Comparison of ENCODE assay signal across 9 mouse cellular contexts in the genomic region with DNA sequence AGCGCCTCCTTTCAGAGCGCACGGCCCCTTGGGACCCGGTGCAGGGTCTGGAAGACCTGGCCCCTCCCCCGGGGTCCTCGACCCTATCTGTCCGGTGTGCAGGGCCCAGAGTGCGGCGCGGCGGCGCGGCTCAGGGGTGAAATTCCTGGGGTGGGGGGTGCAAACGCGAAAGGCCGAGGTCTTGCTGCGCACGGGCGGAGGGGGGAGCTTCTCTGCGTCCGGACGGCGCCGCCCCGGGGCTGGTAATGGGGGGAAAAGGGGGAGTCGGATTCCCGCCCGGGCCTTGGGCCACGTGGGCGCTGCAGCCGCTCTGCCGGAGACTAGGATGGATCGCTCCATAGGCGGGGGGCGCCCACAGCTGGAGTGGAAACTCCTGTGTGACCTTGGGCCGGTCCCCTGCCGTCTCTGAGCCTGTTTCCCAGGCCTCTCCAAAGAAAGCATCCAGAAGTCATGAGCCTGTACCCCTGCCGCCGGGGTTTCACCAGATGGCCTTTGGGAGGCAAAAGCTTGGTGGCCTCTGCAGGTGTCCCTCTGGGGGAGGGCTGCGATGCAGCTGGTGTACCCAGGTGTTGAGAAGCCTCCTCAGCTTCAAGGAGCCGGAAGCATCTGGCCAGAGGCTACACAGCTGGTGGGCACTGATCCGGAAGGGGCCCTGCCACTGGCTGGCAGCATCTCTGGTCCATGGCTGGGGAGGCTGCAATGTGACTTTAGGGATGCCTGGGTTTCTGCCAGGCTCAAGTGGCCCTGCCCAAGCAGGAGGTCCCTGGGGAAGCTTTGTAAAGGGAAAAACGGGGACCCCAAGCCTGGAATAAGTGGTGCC. TPM values are rescaled to one million over a fixed set of nuclear protein-coding genes. Genes with fewer than 3 reads are reported as not detected.
DNase-seq lines count a peak whose midpoint lies in the region; ATAC-seq and TF ChIP-seq lines count a peak whose summit lies in the region.
"Had no signal": no experiment of that assay in that cellular context is flagged by ENCODE, and none has a peak within 500 bp of the region (broad histone marks: within the 10 kb centered on the region; RNA-seq: fewer than 3 reads in every experiment).

No protein-coding gene starts in this region.

- peaks cover 31% of the 10 kb centered on the region for H3K36me3 ChIP-seq in hindbrain, embryonic 15.5 days
- H3K36me3 ChIP-seq in limb, embryonic 12.5 days: peaks cover 51% of the 10 kb centered on the region
- H3K36me3 ChIP-seq in midbrain, embryonic 13.5 days: peaks cover 51% of the 10 kb centered on the region
- peaks cover 7% of the 10 kb centered on the region; the same call in 1 of the 2 replicates for H3K36me3 ChIP-seq in stomach, postnatal 0 days (ENCODE audit: control insufficient read depth, insufficient read depth, low read length)

- H3K4me3 ChIP-seq in hindbrain, embryonic 15.5 days: peak overlapping the region; percentile 62
- peak overlapping the region; percentile 84 for H3K4me3 ChIP-seq in limb, embryonic 12.5 days (replicated peaks)
- H3K4me3 ChIP-seq in midbrain, embryonic 13.5 days (replicated peaks): peak overlapping the region; percentile 80
- H3K4me3 ChIP-seq in stomach, postnatal 0 days (ENCODE audit: low read depth, low read length): peak overlapping the region; percentile 73

- no peak for TF ChIP-seq CTCF in stomach, postnatal 0 days (IDR thresholded peaks at IDR 0.05; ENCODE audit: low read depth)

- no peaks in the 10 kb centered on the region for H3K27me3 ChIP-seq in hindbrain, embryonic 15.5 days
- H3K27me3 ChIP-seq in limb, embryonic 12.5 days: no peaks in the 10 kb centered on the region
- no peaks in the 10 kb centered on the region for H3K27me3 ChIP-seq in midbrain, embryonic 13.5 days
- H3K27me3 ChIP-seq in stomach, postnatal 0 days (ENCODE audit: control insufficient read depth, insufficient read depth, low read length): no peaks in the 10 kb centered on the region

- peaks cover 50% of the 10 kb centered on the region for H3K4me1 ChIP-seq in hindbrain, embryonic 15.5 days (replicated peaks)
- H3K4me1 ChIP-seq in limb, embryonic 12.5 days (replicated peaks): peaks cover 40% of the 10 kb centered on the region
- peaks cover 37% of the 10 kb centered on the region for H3K4me1 ChIP-seq in midbrain, embryonic 13.5 days (replicated peaks)
- H3K4me1 ChIP-seq in stomach, postnatal 0 days (replicated peaks; ENCODE audit: control insufficient read depth, insufficient read depth): 0 out of 2 replicates have a peak, but pooled peaks cover 8% of the 10 kb centered on the region

- peak; percentile 63 for DNase-seq in layer of hippocampus, adult 11-12 months (ENCODE audit: low spot score)
- DNase-seq in layer of hippocampus, adult 9-10 months (ENCODE audit: low spot score): no peak
- peak; percentile 47 to 64 for DNase-seq in cerebellum, postnatal 14 days
- peak; percentile 52 to 72 for DNase-seq in gastrocnemius, adult 8-10 months (ENCODE audit: low spot score in 2 of 2)
- peak; percentile 77 for DNase-seq in stomach, postnatal 0 days (ENCODE audit: low spot score)

- peak overlapping the region; percentile 77 for H3K4me2 ChIP-seq in hindbrain, embryonic 15.5 days
- H3K4me2 ChIP-seq in limb, embryonic 12.5 days: peak overlapping the region; percentile 94
- peak overlapping the region; percentile 96 for H3K4me2 ChIP-seq in midbrain, embryonic 13.5 days (replicated peaks)
- peak overlapping the region; percentile 96 for H3K4me2 ChIP-seq in stomach, postnatal 0 days (replicated peaks; ENCODE audit: low read depth)

- no peaks in the 10 kb centered on the region for H3K9me3 ChIP-seq in hindbrain, embryonic 15.5 days
- no peaks in the 10 kb centered on the region for H3K9me3 ChIP-seq in limb, embryonic 12.5 days
- H3K9me3 ChIP-seq in midbrain, embryonic 13.5 days: no peaks in the 10 kb centered on the region
- no peaks in the 10 kb centered on the region for H3K9me3 ChIP-seq in stomach, postnatal 0 days (ENCODE audit: control insufficient read depth, low read length)

- WGBS in hindbrain, embryonic 15.5 days: 2% methylated on average over 43 of the region's 43 CpGs
- whole genome bisulfite sequencing in limb, embryonic 12.5 days: 1% methylated on average over 43 of the region's 43 CpGs
- 1% methylated on average over 43 of the region's 43 CpGs for WGBS in midbrain, embryonic 13.5 days
- 2% methylated on average over 43 of the region's 43 CpGs for WGBS in stomach, postnatal 0 days

- H3K27ac ChIP-seq in hindbrain, embryonic 15.5 days (replicated peaks): peak overlapping the region; percentile 74
- H3K27ac ChIP-seq in limb, embryonic 12.5 days: peak overlapping the region; percentile 96
- H3K27ac ChIP-seq in midbrain, embryonic 13.5 days: peak overlapping the region; percentile 81
- peak overlapping the region; percentile 92 for H3K27ac ChIP-seq in stomach, postnatal 0 days (replicated peaks)

- H3K9ac ChIP-seq in hindbrain, embryonic 15.5 days: peak overlapping the region; percentile 80
- H3K9ac ChIP-seq in limb, embryonic 12.5 days (replicated peaks): peak overlapping the region; percentile 94
- peak overlapping the region; percentile 93 for H3K9ac ChIP-seq in midbrain, embryonic 13.5 days (replicated peaks)
- peak overlapping the region; percentile 89 for H3K9ac ChIP-seq in stomach, postnatal 0 days (ENCODE audit: low read length)

- ATAC-seq in hindbrain, embryonic 15.5 days (ENCODE audit: low FRiP score, low read depth): peak; percentile 5
- peak; percentile 45 for ATAC-seq in limb, embryonic 12.5 days (ENCODE audit: insufficient number of reproducible peaks, insufficient read depth, low FRiP score, low TSS enrichment, low read depth)
- peak; percentile 22 for ATAC-seq in midbrain, embryonic 13.5 days
- peak; percentile 67 for ATAC-seq in stomach, postnatal 0 days (ENCODE audit: low FRiP score, low TSS enrichment)

- no peak for TF ChIP-seq EP300 in stomach, postnatal 0 days (optimal IDR thresholded peaks at IDR 0.05)

RNA-seq across cellular contexts. Expression of gene Zfp651, which starts 1.4 kb away (rescaled TPM):
- 100 to 1,000 TPM; 144 to 158 (median 155) TPM for total RNA-seq in gastrocnemius, adult 8-10 months (2022)
- 32.9 and 33.2 TPM in 2 replicates for polyA plus RNA-seq in hindbrain, embryonic 15.5 days (2015; fragmentation: Nextera tagmentation; extraction: Ambion mirVana)
- 13.7 and 16.7 TPM in 2 replicates for polyA plus RNA-seq in limb, embryonic 12.5 days (2016; fragmentation: Nextera tagmentation; extraction: Ambion mirVana)
- polyA plus RNA-seq in midbrain, embryonic 13.5 days (2015; fragmentation: Nextera tagmentation; extraction: Ambion mirVana): 6.7 and 12.0 TPM in 2 replicates
- polyA plus RNA-seq in stomach, postnatal 0 days (2015; fragmentation: Nextera tagmentation; extraction: Ambion mirVana): 8.0 and 10.5 TPM in 2 replicates

RNA-seq across cellular contexts. Expression of gene Klhl40, which starts 16.9 kb away (rescaled TPM):
- total RNA-seq in gastrocnemius, adult 8-10 months (2022): 100 to 1,000 TPM; 117 to 138 (median 135) TPM
- polyA plus RNA-seq in hindbrain, embryonic 15.5 days (2015; fragmentation: Nextera tagmentation; extraction: Ambion mirVana): 1.4 and 1.8 TPM in 2 replicates
- 5.9 and 7.0 TPM in 2 replicates for polyA plus RNA-seq in limb, embryonic 12.5 days (2016; fragmentation: Nextera tagmentation; extraction: Ambion mirVana)
- polyA plus RNA-seq in midbrain, embryonic 13.5 days (2015; fragmentation: Nextera tagmentation; extraction: Ambion mirVana): 0.43 and 0.69 TPM in 2 replicates
- polyA plus RNA-seq in stomach, postnatal 0 days (2015; fragmentation: Nextera tagmentation; extraction: Ambion mirVana): 0.42 and 0.46 TPM in 2 replicates
- total RNA-seq: MEL had no signal

RNA-seq across cellular contexts. Expression of gene Hhatl, which starts 31.8 kb away (rescaled TPM):
- total RNA-seq in gastrocnemius, adult 8-10 months (2022): 100 to 1,000 TPM; 129 to 160 (median 141) TPM
- polyA plus RNA-seq in hindbrain, embryonic 15.5 days (2015; fragmentation: Nextera tagmentation; extraction: Ambion mirVana): 0.14 and 0.19 TPM in 2 replicates
- 0.19 and 0.22 TPM in 2 replicates for polyA plus RNA-seq in limb, embryonic 12.5 days (2016; fragmentation: Nextera tagmentation; extraction: Ambion mirVana)
- 0.24 TPM in 1 of 2 replicates, not detected in the other for polyA plus RNA-seq in midbrain, embryonic 13.5 days (2015; fragmentation: Nextera tagmentation; extraction: Ambion mirVana)
- polyA plus RNA-seq in stomach, postnatal 0 days (2015; fragmentation: Nextera tagmentation; extraction: Ambion mirVana): 1.5 and 2.0 TPM in 2 replicates
- total RNA-seq: MEL had no signal

RNA-seq across cellular contexts. Expression of gene Nktr, which starts 41.5 kb away (rescaled TPM):
- 10 to 100 TPM; 27.7 to 38.7 (median 34.6) TPM for total RNA-seq in gastrocnemius, adult 8-10 months (2022)
- polyA plus RNA-seq in hindbrain, embryonic 15.5 days (2015; fragmentation: Nextera tagmentation; extraction: Ambion mirVana): 45.0 and 53.8 TPM in 2 replicates
- polyA plus RNA-seq in limb, embryonic 12.5 days (2016; fragmentation: Nextera tagmentation; extraction: Ambion mirVana): 68.4 and 71.5 TPM in 2 replicates
- polyA plus RNA-seq in midbrain, embryonic 13.5 days (2015; fragmentation: Nextera tagmentation; extraction: Ambion mirVana): 69.0 and 71.1 TPM in 2 replicates
- 27.7 and 32.0 TPM in 2 replicates for polyA plus RNA-seq in stomach, postnatal 0 days (2015; fragmentation: Nextera tagmentation; extraction: Ambion mirVana)

RNA-seq across cellular contexts. Expression of gene Ss18l2, which starts 50.4 kb away (rescaled TPM):
- total RNA-seq in gastrocnemius, adult 8-10 months (2022): 100 to 1,000 TPM; 111 to 123 (median 121) TPM
- polyA plus RNA-seq in hindbrain, embryonic 15.5 days (2015; fragmentation: Nextera tagmentation; extraction: Ambion mirVana): 168 and 174 TPM in 2 replicates
- 95.8 and 105 TPM in 2 replicates for polyA plus RNA-seq in limb, embryonic 12.5 days (2016; fragmentation: Nextera tagmentation; extraction: Ambion mirVana)
- polyA plus RNA-seq in midbrain, embryonic 13.5 days (2015; fragmentation: Nextera tagmentation; extraction: Ambion mirVana): 146 TPM in 2 replicates
- 106 and 119 TPM in 2 replicates for polyA plus RNA-seq in stomach, postnatal 0 days (2015; fragmentation: Nextera tagmentation; extraction: Ambion mirVana)

Comparison
In these comparisons a context has a peak if more than half of its experiments do, and no peak if none do; other contexts are left out.
1. ATAC-seq: peak in every context shown above with its lines; median percentile 67 in stomach, postnatal 0 days; 45 in limb, embryonic 12.5 days; 22 in midbrain, embryonic 13.5 days; 5 in hindbrain, embryonic 15.5 days.